Mouse (Mus musculus) regulatory T cell (primary cell): ENCODE results near the gene Polk.

Experiments
- in situ Hi-C: fragments of 300-600 bp; cut with MboI, MseI; formaldehyde crosslinking; loops from one replicate; pipeline ENCODE4 v1.15.1; 2025; ENCODE audit warnings: high pct_unique_total_duplicates

The Polk gene

DNA sequence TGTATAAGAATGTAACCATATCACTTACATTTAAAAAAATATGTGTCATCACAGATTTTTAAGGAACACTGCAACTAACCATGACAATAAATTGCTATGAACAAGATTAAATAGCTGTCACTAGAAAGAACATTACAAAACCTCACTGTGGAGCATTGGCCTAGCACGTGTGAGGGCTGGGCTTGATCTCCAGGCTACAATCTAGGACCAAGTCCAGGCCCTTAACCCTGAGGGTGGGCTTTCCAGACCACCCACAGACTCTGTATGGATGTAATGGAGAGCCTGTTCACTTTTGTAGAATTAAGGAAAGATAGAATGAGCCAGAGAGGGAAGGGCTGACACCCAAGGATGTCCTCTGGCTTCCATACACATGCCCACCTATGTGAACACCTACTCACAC is 79.7 kb downstream of the Polk start:
- in situ Hi-C loops, result no loop called here

DNA sequence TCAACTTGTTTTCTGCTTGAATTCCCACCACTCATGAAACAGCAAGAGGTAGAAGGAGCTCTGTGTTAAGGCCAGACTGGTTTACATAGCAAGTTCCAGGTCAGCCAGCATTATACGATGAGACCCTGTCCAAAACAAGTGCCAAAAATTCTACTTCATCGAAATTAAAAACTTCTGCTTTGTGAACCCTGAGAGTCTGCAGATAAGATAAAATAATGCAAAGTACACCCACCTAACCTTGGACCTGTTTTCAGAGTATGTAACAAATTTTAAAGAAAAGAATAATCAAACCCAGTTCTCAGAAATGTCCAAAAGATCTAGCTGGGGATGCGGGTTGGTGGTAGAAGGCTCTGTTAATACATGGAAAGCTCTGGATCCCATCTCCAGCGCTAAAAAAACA is 83.8 kb downstream of the Polk start:
- in situ Hi-C loops, result no loop called here

DNA sequence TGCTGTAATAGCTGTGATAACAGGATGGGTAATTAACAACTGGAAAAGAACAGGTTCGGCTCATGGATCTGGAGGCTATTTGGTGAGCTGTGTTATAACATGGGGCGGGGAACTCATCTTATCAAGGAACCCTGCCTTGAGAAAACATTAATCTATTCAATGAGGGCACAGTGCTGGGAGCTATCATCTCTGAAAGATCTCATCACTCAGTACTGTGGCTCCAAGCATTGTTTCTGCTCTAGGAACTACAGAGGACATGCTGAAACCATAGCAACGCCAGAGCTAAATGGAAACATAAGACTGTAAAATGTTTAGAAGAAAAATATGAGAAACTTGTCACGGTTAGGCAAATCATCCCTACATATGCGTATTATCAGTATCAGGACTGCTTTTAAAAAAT is 84.4 kb downstream of the Polk start:
- in situ Hi-C loops, result no loop called here

DNA sequence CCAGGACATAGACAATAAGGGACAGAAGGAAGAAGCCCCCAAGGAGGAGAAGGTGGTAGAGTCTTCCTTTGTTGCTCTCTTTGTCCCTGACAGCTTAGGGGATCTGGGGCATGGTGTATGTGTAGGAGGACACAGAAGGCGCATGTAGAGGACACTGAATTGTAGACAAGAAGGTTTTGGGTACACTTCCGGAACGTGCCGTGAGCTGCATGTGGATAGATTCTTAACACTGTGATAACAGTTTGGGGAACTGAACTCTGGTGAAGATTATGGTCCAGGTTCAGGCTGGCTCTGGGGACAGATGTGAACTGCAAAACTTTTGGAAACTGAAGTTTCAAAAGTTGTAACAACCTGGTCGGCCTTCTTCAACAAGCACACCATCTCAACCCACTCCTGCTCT is 84.8 kb downstream of the Polk start:
- in situ Hi-C loops, result no loop called here

DNA sequence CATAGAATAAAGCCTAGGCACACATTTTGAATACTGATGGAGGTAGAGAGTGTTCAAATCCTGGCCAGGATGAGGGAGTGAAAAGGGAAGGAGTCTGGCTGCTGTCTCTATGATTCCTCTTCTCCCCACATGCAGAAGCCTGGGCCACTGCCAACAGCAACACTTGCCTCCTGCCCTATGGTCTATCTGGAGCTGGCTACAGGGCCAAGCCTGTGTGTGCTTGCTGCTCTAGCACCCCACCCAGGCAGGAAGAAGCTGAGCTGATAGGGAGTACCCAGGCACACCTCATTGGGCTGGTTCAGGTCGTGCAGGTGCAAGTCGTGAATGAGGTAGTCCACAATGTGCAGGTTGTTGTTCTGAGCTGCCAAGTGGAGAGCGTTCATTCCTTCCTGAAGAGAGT is 88.1 kb downstream of the Polk start:
- in situ Hi-C loops, result no loop called here

DNA sequence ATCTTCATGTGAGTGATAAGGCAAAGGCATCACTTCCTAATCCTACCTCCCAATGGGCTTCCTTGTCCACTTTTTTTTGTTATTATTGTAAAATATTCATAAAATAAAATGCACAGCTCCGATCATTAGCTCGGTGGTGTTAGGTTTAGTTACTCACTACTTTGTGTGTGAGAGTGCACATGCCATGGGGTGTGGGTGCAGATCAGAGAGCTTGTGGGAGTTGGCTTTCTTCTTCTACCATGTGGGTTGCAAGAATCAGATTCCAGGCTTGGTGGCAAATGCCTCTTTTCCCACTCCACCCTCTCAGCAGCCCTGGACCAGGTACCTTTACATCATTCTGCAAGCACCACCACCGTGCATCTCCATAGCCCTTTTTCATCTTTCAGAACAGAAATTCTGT is 89.8 kb downstream of the Polk start:
- in situ Hi-C loops, result no loop called here

DNA sequence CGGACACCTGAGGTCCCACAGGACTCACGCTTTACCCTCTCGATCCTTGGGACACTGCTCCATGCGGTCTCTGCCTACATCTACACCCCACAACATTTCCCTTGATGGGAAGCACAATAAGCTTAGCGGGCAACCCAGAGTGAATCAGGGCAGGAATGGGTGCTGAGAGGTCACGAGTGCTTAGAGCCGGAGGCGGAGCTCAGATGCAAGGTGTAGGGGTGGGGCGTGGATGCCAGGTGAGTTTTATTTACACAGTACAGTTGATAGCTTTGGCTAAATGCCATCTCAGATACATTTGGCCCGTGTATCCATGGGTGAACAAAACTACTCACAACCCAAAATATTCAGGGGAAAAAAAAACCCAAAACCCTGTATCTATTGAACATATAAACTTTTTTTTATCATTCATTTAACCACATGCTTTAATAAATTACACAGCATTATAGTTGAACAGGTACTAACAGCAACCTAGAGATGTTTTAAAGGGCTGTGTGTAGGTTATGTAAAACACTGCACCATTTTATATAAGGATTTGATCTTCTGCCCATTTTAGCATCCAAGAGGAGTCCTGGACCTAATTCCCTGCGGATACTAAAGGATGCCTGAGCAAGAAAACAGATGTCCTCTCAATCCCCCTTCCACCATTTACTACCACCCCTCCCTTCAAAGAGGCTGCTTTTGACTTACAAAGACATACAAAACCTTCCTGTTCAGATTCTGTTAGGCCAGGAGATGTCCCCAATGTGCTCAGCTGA is 90.8 kb downstream of the Polk start:
- in situ Hi-C loops, result no loop called here

DNA sequence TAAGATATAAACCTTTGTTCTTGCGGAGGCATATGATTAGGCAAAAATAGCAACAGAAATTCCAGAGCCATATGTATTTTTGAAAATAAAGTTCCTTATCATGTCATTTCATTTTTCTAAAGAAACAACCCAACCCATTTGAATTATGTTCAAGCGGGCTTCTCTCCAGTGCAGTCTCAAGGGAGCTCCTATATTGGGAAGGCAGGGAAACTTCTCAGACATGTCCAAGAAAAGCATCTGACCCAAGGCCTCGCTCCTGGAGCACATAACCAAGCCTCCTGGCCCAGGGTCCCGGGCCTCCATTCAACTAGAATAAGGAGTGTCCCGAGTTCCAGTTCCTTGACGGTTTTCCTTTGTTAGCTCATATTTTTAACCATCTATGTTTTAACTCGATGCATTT is 91.5 kb downstream of the Polk start:
- in situ Hi-C loops, result no loop called here

DNA sequence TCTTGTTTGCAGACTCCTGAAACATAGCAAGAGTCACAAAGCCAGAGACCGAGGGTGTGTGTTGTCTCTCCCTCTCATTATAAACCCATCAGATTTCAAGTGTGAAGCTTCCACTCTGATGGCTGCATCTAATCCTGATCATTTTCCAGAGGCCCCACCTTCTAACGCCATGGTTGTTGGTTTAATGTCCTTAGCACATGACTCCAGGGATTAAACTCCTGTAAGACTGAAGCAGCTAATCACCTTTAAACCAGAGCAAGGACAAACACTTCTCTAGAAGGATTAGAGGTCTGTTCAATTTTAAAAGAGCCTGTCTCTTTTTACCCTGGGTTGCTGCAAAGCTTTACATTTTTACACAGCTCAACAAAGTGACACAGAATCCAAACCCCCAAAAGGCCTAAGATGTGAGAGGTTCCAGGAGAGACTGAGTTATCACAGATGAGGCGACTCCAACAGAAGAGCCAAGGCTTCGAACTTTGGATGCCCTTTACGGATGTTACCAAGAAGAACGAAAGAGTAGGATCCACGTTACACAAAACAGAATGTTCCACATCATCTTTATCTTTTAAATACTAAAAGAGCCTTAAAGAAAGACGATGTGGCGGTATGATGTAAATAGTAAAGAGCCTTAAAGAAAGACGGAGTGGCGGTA is 92.0 kb downstream of the Polk start:
- in situ Hi-C loops, result no loop called here

DNA sequence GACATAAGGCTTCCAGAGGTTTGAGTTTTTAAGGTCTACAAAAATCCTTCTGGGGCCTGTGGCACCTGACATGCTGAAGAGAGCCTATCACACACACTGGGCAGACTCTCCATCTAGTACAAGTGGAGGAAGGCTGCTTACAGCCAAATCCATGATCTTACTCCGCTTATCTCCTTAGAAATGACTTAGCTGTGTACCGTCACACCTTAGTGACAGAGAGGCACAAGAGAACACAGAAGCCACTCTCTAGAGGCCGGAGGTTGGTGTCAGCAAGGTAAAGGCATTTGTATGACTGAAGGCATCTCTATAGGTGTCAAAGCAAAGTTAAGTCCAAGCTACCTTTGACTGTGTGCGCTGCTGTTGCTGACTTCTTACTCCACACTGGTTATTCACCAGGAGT is 101.9 kb downstream of the Polk start:
- in situ Hi-C loops, result no loop called here

DNA sequence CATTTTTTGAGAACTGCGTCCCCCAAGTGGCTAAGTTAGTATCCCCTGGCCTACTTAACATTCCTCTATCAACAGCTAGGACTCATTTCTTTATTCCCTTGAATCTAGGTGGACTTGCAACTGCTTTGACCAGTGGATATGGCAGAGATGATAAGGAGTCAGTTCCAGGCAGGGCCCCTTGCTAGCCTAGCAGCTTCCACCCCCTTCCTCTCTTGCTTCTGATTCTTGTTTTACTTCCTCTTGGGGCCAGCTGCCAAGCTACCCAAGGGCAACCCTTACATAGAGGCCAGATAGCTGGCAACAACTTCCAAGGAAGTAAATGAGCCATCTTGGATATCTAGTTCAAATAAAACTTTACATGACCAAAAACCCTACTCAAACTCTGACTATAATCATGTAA is 105.5 kb downstream of the Polk start:
- in situ Hi-C loops, result no loop called here

DNA sequence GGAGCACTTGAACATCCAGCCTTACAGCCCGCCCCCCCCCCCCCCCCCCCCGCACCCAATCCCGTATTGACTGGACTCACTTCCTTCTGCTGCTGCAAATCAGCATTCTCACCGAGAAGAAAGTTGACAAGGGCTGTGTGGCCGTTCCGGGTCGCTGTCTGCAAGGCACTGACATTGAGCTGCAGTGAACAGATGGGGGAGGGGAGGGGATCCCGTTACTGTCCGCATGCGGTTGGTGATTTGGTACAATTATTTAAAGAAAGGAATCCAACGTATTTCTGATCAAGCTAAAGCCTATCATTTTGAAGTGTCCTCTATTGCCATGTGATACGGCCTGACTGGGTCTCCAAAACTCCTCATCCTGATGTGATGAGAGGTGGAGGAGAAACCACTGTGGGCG is 106.6 kb downstream of the Polk start:
- in situ Hi-C loops, result no loop called here

DNA sequence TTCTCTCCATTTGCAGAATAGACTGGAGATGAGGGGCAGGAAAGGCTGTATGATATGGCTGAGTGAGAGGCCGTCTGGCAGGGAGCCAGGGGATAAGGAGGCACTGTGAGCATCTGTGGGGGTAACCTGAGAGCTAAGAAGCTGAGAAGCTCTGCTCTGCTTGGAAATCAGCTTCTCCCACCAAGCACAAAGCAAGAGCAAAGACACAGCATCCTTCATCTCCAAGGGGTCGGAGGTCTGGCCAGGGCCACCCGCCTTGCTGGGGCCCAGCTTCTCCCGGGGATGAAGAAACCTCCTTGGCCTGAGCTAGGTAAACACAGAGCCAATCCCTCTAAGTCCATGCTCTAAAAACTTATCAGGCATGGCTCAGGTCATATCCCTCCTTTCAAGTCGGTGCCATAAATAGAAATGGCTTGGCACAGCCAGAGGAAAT is 107.5 kb downstream of the Polk start:
- in situ Hi-C loops, result no loop called here

DNA sequence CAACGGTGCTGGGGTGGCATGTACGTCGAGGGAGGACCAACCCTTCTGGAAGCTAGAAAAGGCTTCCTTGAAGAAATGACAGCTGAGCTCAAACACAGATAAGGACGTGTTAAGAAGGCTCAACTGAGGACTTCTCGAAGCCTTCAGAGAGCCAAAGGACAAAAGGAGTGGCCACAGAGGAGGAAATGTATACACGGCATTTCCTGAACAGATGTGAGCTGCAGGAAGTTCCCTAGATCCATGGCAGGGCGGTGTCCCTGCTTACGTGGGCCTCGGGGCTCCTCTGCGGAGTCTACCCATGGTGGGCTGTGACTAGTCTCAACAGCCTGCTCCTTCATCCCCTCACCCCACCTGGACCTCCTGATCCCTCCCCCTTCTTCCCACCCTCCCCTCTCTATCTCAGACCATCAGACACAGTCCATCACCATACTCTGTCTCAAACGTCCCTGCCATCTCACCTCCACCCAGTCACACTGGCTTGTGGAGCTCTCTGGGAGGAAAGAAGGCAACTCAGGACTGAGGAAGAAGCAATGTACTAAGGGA is 108.7 kb downstream of the Polk start:
- in situ Hi-C loops, result no loop called here

DNA sequence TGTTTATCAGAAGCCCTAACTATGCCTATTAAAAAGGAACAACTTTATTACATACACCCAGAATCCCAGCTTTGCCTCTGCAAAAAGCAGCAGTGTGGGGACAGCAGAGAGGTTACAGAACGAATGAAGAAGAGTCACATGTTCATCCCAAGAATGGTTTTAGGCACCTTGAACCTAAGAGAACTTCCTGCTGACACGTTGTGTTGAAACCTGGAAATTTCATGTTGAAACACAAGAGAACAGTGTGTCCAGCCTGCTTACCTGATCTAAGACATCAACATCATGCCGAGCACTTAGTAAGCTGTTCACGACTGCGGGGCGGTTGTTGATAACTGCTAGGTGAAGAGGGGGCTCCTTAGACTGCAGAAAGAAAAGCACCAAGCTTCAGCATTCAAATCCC is 109.3 kb downstream of the Polk start:
- in situ Hi-C loops, result no loop called here

DNA sequence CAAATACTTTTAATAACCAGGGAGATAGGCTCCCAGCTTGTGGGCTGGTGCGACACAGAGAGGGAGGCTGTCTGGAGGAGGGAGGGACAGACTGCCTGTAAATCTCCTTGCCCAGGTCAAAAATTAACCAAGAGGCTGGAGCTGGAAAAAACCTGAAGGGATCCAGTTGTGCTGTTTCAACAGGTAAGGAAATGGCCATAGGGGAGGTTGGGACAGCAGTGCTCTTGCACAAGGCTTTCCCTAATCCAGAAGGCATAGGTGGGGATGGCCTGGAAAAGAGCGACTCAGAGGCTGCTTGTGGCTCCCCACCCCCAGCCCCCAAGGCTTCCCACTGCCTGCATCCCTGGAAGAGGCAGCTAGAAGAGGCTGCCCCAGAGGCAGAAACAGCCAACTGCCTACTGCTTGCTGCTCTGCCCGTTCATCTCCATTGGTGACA is 110.0 kb downstream of the Polk start:
- in situ Hi-C loops, result no loop called here

DNA sequence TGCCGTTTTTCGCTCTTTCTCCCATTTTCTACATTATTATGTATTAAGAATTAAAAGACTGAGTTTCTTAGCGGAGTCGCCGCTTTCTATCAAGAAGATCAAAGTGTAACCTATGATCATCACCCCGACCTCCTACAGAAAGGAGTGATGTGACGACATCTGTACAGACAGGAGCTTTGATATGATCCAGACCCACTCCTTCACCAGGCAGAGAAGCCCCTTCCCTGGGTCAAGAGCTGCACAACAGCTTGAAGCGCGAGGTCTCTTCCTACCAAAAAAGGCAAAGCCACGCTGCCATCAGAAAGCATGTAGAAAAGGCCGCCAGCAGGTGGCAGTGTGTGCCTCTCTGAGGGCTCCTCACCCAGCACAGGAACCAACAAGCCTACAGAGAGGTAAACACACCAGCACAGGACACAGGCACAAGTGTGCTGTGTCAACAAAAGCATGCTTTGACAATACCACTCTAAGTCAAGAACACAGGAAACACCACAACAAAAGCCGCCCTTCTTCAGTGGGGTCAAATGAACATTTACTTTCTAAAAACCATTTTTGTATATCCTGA is 110.7 kb downstream of the Polk start:
- in situ Hi-C loops, result no loop called here
